Comparison of ENCODE assay signal across 8 mouse cellular contexts in genomic region chr13:73936938-73937320, GRCm38 (mm10). TPM values are rescaled to one million over a fixed set of nuclear protein-coding genes. Genes with fewer than 3 reads are reported as not detected.
A peak's percentile ranks its signal among the peaks of the same experiment; 100 is the strongest.
DNase-seq lines count a peak whose midpoint lies in the region; ATAC-seq and TF ChIP-seq lines count a peak whose summit lies in the region.

No protein-coding gene starts in this region.

- WGBS in heart, embryonic 12.5 days = 10% methylated on average over 5 of the region's 5 CpGs
- WGBS in forebrain, embryonic 11.5 days = 15% methylated on average over 5 of the region's 5 CpGs
- 10% methylated on average over 5 of the region's 5 CpGs for WGBS in liver, embryonic 15.5 days (ENCODE audit: insufficient replicate concordance)

- no peak for DNase-seq in heart, postnatal 14 days
- DNase-seq in ES-E14 (ENCODE audit: low read depth, low spot score) = no peak
- DNase-seq in forebrain, embryonic 11.5 days (ENCODE audit: low spot score) = no peak
- no peak for DNase-seq in retina, embryonic 14.5 days (ENCODE audit: low spot score)
- DNase-seq in left cerebral cortex, postnatal 10 days (ENCODE audit: extremely low spot score in 1 of 2, low spot score in 2 of 2) = no peak
- no peak for DNase-seq in thymus, postnatal 4 days

- H3K27me3 ChIP-seq in heart, embryonic 12.5 days (replicated peaks) = no peaks in the 10 kb centered on the region
- no peaks in the 10 kb centered on the region for H3K27me3 ChIP-seq in forebrain, embryonic 11.5 days (ENCODE audit: control insufficient read depth, insufficient read depth, low read length)
- no peaks in the 10 kb centered on the region for H3K27me3 ChIP-seq in liver, embryonic 15.5 days

- peak overlapping the region; percentile 87 for H3K9ac ChIP-seq in heart, embryonic 12.5 days
- H3K9ac ChIP-seq in ES-E14 (ENCODE audit: insufficient read depth, low read depth, low read length, poor library complexity, severe bottlenecking) = peak overlapping the region; percentile 93
- H3K9ac ChIP-seq in forebrain, embryonic 11.5 days (ENCODE audit: low read length) = peak overlapping the region; percentile 79
- peak overlapping the region; percentile 86 for H3K9ac ChIP-seq in liver, embryonic 15.5 days

- peaks cover 46% of the 10 kb centered on the region for H3K36me3 ChIP-seq in heart, embryonic 12.5 days
- peaks cover 12% of the 10 kb centered on the region for H3K36me3 ChIP-seq in ES-E14 (ENCODE audit: control insufficient read depth, insufficient read depth, low read length, poor library complexity, severe bottlenecking)
- peaks cover 4% of the 10 kb centered on the region; the same call in 1 of the 2 replicates for H3K36me3 ChIP-seq in forebrain, embryonic 11.5 days (ENCODE audit: control insufficient read depth, insufficient read depth, low read length)
- peaks cover 42% of the 10 kb centered on the region for H3K36me3 ChIP-seq in liver, embryonic 15.5 days (replicated peaks)

- ATAC-seq in heart, embryonic 12.5 days (ENCODE audit: insufficient number of reproducible peaks, low FRiP score) = peak; percentile 25; the same call in 1 of the 2 replicates
- ATAC-seq in forebrain, embryonic 11.5 days (replicated peaks; ENCODE audit: low FRiP score) = peak; percentile 36; the same call in 1 of the 2 replicates
- peak; percentile 6 for ATAC-seq in liver, embryonic 15.5 days (ENCODE audit: insufficient read depth)

- H3K27ac ChIP-seq in heart, embryonic 12.5 days (ENCODE audit: poor library complexity, severe bottlenecking) = no peak overlapping the region
- peak overlapping the region; percentile 42 for H3K27ac ChIP-seq in ES-E14 (ENCODE audit: insufficient read depth, low read depth, low read length, poor library complexity, severe bottlenecking)
- H3K27ac ChIP-seq in forebrain, embryonic 11.5 days (ENCODE audit: low read depth, low read length) = no peak overlapping the region
- H3K27ac ChIP-seq in liver, embryonic 15.5 days (replicated peaks) = peak overlapping the region; percentile 98; the same call in 1 of the 2 replicates

- peak overlapping the region; percentile 90 for H3K4me2 ChIP-seq in heart, embryonic 12.5 days
- peak overlapping the region; percentile 83 for H3K4me2 ChIP-seq in forebrain, embryonic 11.5 days (ENCODE audit: low read depth, low read length, severe bottlenecking)
- H3K4me2 ChIP-seq in liver, embryonic 15.5 days = peak overlapping the region; percentile 90

- in situ Hi-C loops in ES-E14 (cut with MboI; ENCODE audit: low sequenced_read_pairs in 2 of 2, unreplicated experiment in 2 of 2) = no loop called here

- no peaks in the 10 kb centered on the region for H3K9me3 ChIP-seq in heart, embryonic 12.5 days (replicated peaks)
- H3K9me3 ChIP-seq in ES-E14 (ENCODE audit: control insufficient read depth, insufficient read depth, low read depth, low read length) = no peaks in the 10 kb centered on the region
- no peaks in the 10 kb centered on the region for H3K9me3 ChIP-seq in forebrain, embryonic 11.5 days (ENCODE audit: control insufficient read depth, low read length)
- H3K9me3 ChIP-seq in liver, embryonic 15.5 days (replicated peaks) = no peaks in the 10 kb centered on the region

- peak overlapping the region; percentile 72 for H3K4me3 ChIP-seq in heart, embryonic 12.5 days
- H3K4me3 ChIP-seq in ES-E14 (ENCODE audit: insufficient read depth in 1 of 2, low read depth in 1 of 2, low read length in 2 of 2, poor library complexity in 1 of 2, severe bottlenecking in 1 of 2) = peak overlapping the region; percentile 76 to 100
- peak overlapping the region; percentile 76 for H3K4me3 ChIP-seq in forebrain, embryonic 11.5 days (ENCODE audit: low read depth, low read length)
- peak overlapping the region; percentile 90 for H3K4me3 ChIP-seq in liver, embryonic 15.5 days (replicated peaks)

- intact Hi-C loops in heart, postnatal 14 days (cut with DNase I) = no loop called here
- intact Hi-C loops in left cerebral cortex, postnatal 10 days (cut with DNase I) = no loop called here

- peaks cover 16% of the 10 kb centered on the region for H3K4me1 ChIP-seq in heart, embryonic 12.5 days (replicated peaks)
- H3K4me1 ChIP-seq in ES-E14 (ENCODE audit: control insufficient read depth in 2 of 2, insufficient read depth in 2 of 2, low read length in 2 of 2, poor library complexity in 1 of 2) = peaks cover 0 to 10% of the 10 kb centered on the region in 2 experiments; a peak in 2 of 4 replicates
- H3K4me1 ChIP-seq in forebrain, embryonic 11.5 days (replicated peaks; ENCODE audit: control insufficient read depth, insufficient read depth, low read length) = peaks cover 9% of the 10 kb centered on the region; the same call in 1 of the 2 replicates
- H3K4me1 ChIP-seq in liver, embryonic 15.5 days (replicated peaks) = peaks cover 28% of the 10 kb centered on the region

TF ChIP-seq in ES-E14, 5 proteins besides CTCF, POLR2A, EP300 and RAD21:
- TF ChIP-seq HCFC1 (IDR thresholded peaks at IDR 0.05; ENCODE audit: borderline replicate concordance, insufficient read depth, low read length) (no peak), ZNF384 (IDR thresholded peaks at IDR 0.05; ENCODE audit: low read depth, low read length) (no peak), CHD2 (IDR thresholded peaks at IDR 0.05; ENCODE audit: low read depth, low read length) (no peak), ZC3H11A (IDR thresholded peaks at IDR 0.05; ENCODE audit: borderline replicate concordance, low read depth, low read length) (no peak), MAFK (IDR thresholded peaks at IDR 0.05; ENCODE audit: insufficient read depth, low read depth, low read length) (no peak)

RNA-seq across cellular contexts. Expression of gene Trip13, which starts 0.7 kb away (rescaled TPM):
- polyA plus RNA-seq in heart, embryonic 12.5 days (2016; fragmentation: Nextera tagmentation; extraction: Ambion mirVana) = 36.7 and 37.7 TPM in 2 replicates
- total RNA-seq in heart, postnatal 14 days (2021) = 1 to 10 TPM in 1 of 2 experiments, under 1 TPM in 1; 0.62 to 1.4 TPM
- total RNA-seq in ES-E14 (2012; rRNA removed) = 26.1 and 43.0 TPM in 2 replicates
- polyA plus RNA-seq in forebrain, embryonic 11.5 days (2014; fragmentation: Nextera tagmentation; extraction: Ambion mirVana) = 59.9 and 60.0 TPM in 2 replicates
- 16.0 and 17.6 TPM in 2 replicates for polyA plus RNA-seq in liver, embryonic 15.5 days (2015; fragmentation: Nextera tagmentation; extraction: Ambion mirVana)
- 1 to 10 TPM; 1.6 to 2.0 TPM for total RNA-seq in left cerebral cortex, postnatal 10 days (2021)

RNA-seq across cellular contexts. Expression of gene Brd9, which starts 0.7 kb away (rescaled TPM):
- 39.8 and 41.0 TPM in 2 replicates for polyA plus RNA-seq in heart, embryonic 12.5 days (2016; fragmentation: Nextera tagmentation; extraction: Ambion mirVana)
- total RNA-seq in heart, postnatal 14 days (2021) = 10 to 100 TPM; 23.3 to 24.8 TPM
- 25.3 and 26.6 TPM in 2 replicates for total RNA-seq in ES-E14 (2012; rRNA removed)
- polyA plus RNA-seq in forebrain, embryonic 11.5 days (2014; fragmentation: Nextera tagmentation; extraction: Ambion mirVana) = 73.2 and 73.4 TPM in 2 replicates
- polyA plus RNA-seq in liver, embryonic 15.5 days (2015; fragmentation: Nextera tagmentation; extraction: Ambion mirVana) = 12.3 and 12.4 TPM in 2 replicates
- 10 to 100 TPM; 84.8 to 92.0 TPM for total RNA-seq in left cerebral cortex, postnatal 10 days (2021)

RNA-seq across cellular contexts. Expression of gene Zdhhc11, which starts 26.7 kb away (rescaled TPM):
- not detected in 2 replicates for polyA plus RNA-seq in heart, embryonic 12.5 days (2016; fragmentation: Nextera tagmentation; extraction: Ambion mirVana)
- total RNA-seq in heart, postnatal 14 days (2021) = not detected
- not detected in 2 replicates for total RNA-seq in ES-E14 (2012; rRNA removed)
- not detected in 2 replicates for polyA plus RNA-seq in forebrain, embryonic 11.5 days (2014; fragmentation: Nextera tagmentation; extraction: Ambion mirVana)
- polyA plus RNA-seq in liver, embryonic 15.5 days (2015; fragmentation: Nextera tagmentation; extraction: Ambion mirVana) = not detected in 2 replicates
- total RNA-seq in left cerebral cortex, postnatal 10 days (2021) = not detected

Comparison
In these comparisons a context has a peak if more than half of its experiments do, and no peak if none do; other contexts are left out.
1. H3K27ac ChIP-seq: peak in ES-E14 (single experiment) and liver, embryonic 15.5 days (single experiment); none in heart, embryonic 12.5 days (single experiment) and forebrain, embryonic 11.5 days (single experiment).
2. Peak in every context shown above with its lines, with median percentiles within 50 percentile points of each other: ATAC-seq, H3K4me2 ChIP-seq, H3K4me3 ChIP-seq and H3K9ac ChIP-seq.